Mouse (Mus musculus): ENCODE results near the gene Esyt3. TPM values are rescaled to one million over a fixed set of nuclear protein-coding genes. Genes with fewer than 3 reads are reported as not detected.

The Esyt3 gene
- polyA plus RNA-seq, 2 experiments, result 0.01 TPM; not detected in 1

- DNase-seq (ENCODE audit: low read depth in 3 of 3, low spot score in 3 of 3) (peak in 1 of 3 experiments; percentile 30), ATAC-seq (ENCODE audit: insufficient read depth) (no peak)
- H3K27ac ChIP-seq, result no peak overlapping the region
- H3K27me3 ChIP-seq (ENCODE audit: control insufficient read depth, insufficient read depth, low read length), result no peaks in the 10 kb centered on the region
- no peak overlapping the region for H3K4me2 ChIP-seq (ENCODE audit: low read depth)
- no peak overlapping the region for H3K9ac ChIP-seq (replicated peaks)
- H3K4me1 ChIP-seq (replicated peaks; ENCODE audit: control insufficient read depth in 2 of 2, insufficient read depth in 2 of 2, low read length in 1 of 2), result no peaks in the 10 kb centered on the region
- WGBS (ENCODE audit: insufficient replicate concordance), result 7% methylated on average over 14 of the region's 14 CpGs
- TF ChIP-seq CTCF (IDR thresholded peaks at IDR 0.05; ENCODE audit: low read depth), result peak; percentile 87
- no peak for TF ChIP-seq EP300 (IDR thresholded peaks at IDR 0.05; ENCODE audit: low read depth)
- H3K36me3 ChIP-seq (replicated peaks; ENCODE audit: control insufficient read depth, insufficient read depth, low read depth), result no peaks in the 10 kb centered on the region
- no peak overlapping the region for H3K4me3 ChIP-seq (ENCODE audit: insufficient read depth in 1 of 2, low read depth in 2 of 2, low read length in 2 of 2)
- H3K9me3 ChIP-seq (ENCODE audit: control insufficient read depth, low read length), result no peaks in the 10 kb centered on the region
Observed at GRCm38 (mm10) chr9:99376591-99377418, 18.4 kb upstream of the Esyt3 start.

DNA sequence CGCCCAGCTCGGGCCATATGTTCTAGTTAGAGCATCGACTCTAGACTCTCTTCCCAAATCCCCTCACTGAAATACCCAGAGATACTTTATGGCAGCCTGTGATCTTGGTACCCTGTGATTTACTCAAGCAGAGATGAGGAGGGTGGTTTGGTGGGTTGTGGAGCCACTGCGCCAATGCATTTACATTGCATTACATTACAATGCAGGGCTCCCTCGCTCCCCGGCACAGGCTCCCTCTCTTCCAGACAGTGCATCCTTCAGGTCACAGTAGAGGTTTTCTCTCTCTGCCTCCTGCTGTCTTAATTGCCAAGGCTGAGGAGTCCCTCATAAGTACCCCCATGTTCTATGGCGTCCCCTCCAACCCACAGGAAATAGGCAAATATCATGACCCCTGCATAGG is 10.1 kb upstream of the Esyt3 start:
- Histone ChIP-seq H3K4me1 (replicated peaks; ENCODE audit: control insufficient read depth in 2 of 2, insufficient read depth in 2 of 2, low read length in 1 of 2) (no peaks in the 10 kb centered on the region), H3K27me3 (ENCODE audit: control insufficient read depth, insufficient read depth, low read length) (no peaks in the 10 kb centered on the region), H3K9ac (replicated peaks) (no peak overlapping the region), H3K4me3 (ENCODE audit: insufficient read depth in 1 of 2, low read depth in 2 of 2, low read length in 2 of 2) (no peak overlapping the region), H3K9me3 (ENCODE audit: control insufficient read depth, low read length) (no peaks in the 10 kb centered on the region), H3K4me2 (ENCODE audit: low read depth) (no peak overlapping the region), H3K36me3 (replicated peaks; ENCODE audit: control insufficient read depth, insufficient read depth, low read depth) (no peaks in the 10 kb centered on the region), H3K27ac (no peak overlapping the region)
- ATAC-seq (ENCODE audit: insufficient read depth) (no peak), DNase-seq (ENCODE audit: low read depth in 3 of 3, low spot score in 3 of 3) (no peak)
- 67% methylated on average over 7 of the region's 7 CpGs for WGBS (ENCODE audit: insufficient replicate concordance)
- TF ChIP-seq CTCF (IDR thresholded peaks at IDR 0.05; ENCODE audit: low read depth) (no peak), EP300 (IDR thresholded peaks at IDR 0.05; ENCODE audit: low read depth) (no peak)

DNA sequence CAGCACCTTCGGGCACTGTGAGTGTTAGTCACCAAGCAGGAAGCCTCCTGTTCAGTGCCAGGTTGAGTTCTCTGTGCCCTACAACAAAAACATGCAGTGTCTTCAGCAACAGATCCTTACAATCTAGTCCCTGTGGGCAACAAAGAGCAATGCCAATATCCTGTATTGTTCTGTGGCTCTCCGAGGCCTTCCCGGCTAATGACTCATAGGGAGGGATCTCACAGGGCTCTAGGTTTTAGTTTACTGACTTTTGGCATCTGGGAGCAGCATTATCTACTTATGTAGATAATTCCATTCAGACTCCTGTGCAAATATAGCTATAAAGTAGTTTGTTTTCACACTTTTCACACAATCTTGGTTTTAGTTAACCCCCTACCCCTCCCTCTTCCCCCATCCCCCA is 7.5 kb upstream of the Esyt3 start:
- Histone ChIP-seq H3K9me3 (ENCODE audit: control insufficient read depth, low read length) (no peaks in the 10 kb centered on the region), H3K4me3 (ENCODE audit: insufficient read depth in 1 of 2, low read depth in 2 of 2, low read length in 2 of 2) (no peak overlapping the region), H3K36me3 (replicated peaks; ENCODE audit: control insufficient read depth, insufficient read depth, low read depth) (no peaks in the 10 kb centered on the region), H3K9ac (replicated peaks) (no peak overlapping the region), H3K4me2 (ENCODE audit: low read depth) (no peak overlapping the region), H3K27ac (no peak overlapping the region), H3K27me3 (ENCODE audit: control insufficient read depth, insufficient read depth, low read length) (no peaks in the 10 kb centered on the region), H3K4me1 (replicated peaks; ENCODE audit: control insufficient read depth in 2 of 2, insufficient read depth in 2 of 2, low read length in 1 of 2) (no peaks in the 10 kb centered on the region)
- no peak for DNase-seq (ENCODE audit: low read depth in 3 of 3, low spot score in 3 of 3)
- TF ChIP-seq CTCF (IDR thresholded peaks at IDR 0.05; ENCODE audit: low read depth) (no peak), EP300 (IDR thresholded peaks at IDR 0.05; ENCODE audit: low read depth) (no peak)
- WGBS (ENCODE audit: insufficient replicate concordance), result 43% methylated on average over 3 of the region's 3 CpGs
- no peak for ATAC-seq (ENCODE audit: insufficient read depth)

GRCm38 (mm10) chr9:99363076-99363475 is 4.7 kb upstream of the Esyt3 start:
- H3K27me3 ChIP-seq (ENCODE audit: control insufficient read depth, insufficient read depth, low read length), result peaks cover 10% of the 10 kb centered on the region
- ATAC-seq (ENCODE audit: insufficient read depth) (no peak), DNase-seq (ENCODE audit: low read depth in 3 of 3, low spot score in 3 of 3) (no peak)
- no peaks in the 10 kb centered on the region for H3K4me1 ChIP-seq (replicated peaks; ENCODE audit: control insufficient read depth in 2 of 2, insufficient read depth in 2 of 2, low read length in 1 of 2)
- H3K9me3 ChIP-seq (ENCODE audit: control insufficient read depth, low read length), result no peaks in the 10 kb centered on the region
- 47% methylated on average over 8 of the region's 8 CpGs for WGBS (ENCODE audit: insufficient replicate concordance)
- no peak overlapping the region for H3K27ac ChIP-seq
- no peak overlapping the region for H3K4me3 ChIP-seq (ENCODE audit: insufficient read depth in 1 of 2, low read depth in 2 of 2, low read length in 2 of 2)
- TF ChIP-seq CTCF (IDR thresholded peaks at IDR 0.05; ENCODE audit: low read depth) (no peak), EP300 (IDR thresholded peaks at IDR 0.05; ENCODE audit: low read depth) (no peak)
- H3K36me3 ChIP-seq (replicated peaks; ENCODE audit: control insufficient read depth, insufficient read depth, low read depth), result no peaks in the 10 kb centered on the region
- no peak overlapping the region for H3K9ac ChIP-seq (replicated peaks)
- H3K4me2 ChIP-seq (ENCODE audit: low read depth), result no peak overlapping the region

DNA sequence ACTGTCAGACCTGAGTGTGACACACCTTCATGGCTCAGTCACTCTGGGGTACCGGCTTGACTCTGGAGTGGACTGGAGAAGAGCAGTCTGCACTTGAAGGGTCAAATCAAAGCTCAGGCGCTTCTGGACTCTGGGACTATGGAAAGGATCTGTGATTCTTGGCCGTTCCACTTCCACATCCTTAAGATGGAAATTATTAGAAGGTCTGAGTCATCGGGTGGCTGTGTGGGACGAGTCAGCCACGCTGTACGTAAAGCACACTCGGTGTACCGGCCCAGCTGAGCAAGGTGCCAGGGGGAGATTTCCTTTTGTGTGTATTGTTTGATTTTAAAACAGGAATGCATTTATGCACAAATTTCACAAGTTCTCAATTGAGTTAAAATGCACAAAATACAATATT is 3.6 kb upstream of the Esyt3 start:
- DNase-seq (ENCODE audit: low read depth in 3 of 3, low spot score in 3 of 3), result no peak
- H3K36me3 ChIP-seq (replicated peaks; ENCODE audit: control insufficient read depth, insufficient read depth, low read depth), result no peaks in the 10 kb centered on the region
- H3K4me1 ChIP-seq (replicated peaks; ENCODE audit: control insufficient read depth in 2 of 2, insufficient read depth in 2 of 2, low read length in 1 of 2), result no peaks in the 10 kb centered on the region
- WGBS (ENCODE audit: insufficient replicate concordance), result 61% methylated on average over 9 of the region's 9 CpGs
- H3K27ac ChIP-seq, result no peak overlapping the region
- H3K9ac ChIP-seq (replicated peaks), result no peak overlapping the region
- TF ChIP-seq EP300 (IDR thresholded peaks at IDR 0.05; ENCODE audit: low read depth) (no peak), CTCF (IDR thresholded peaks at IDR 0.05; ENCODE audit: low read depth) (no peak)
- peaks cover 22% of the 10 kb centered on the region for H3K27me3 ChIP-seq (ENCODE audit: control insufficient read depth, insufficient read depth, low read length)
- H3K4me3 ChIP-seq (ENCODE audit: insufficient read depth in 1 of 2, low read depth in 2 of 2, low read length in 2 of 2), result no peak overlapping the region
- no peak overlapping the region for H3K4me2 ChIP-seq (ENCODE audit: low read depth)
- no peak for ATAC-seq (ENCODE audit: insufficient read depth)
- no peaks in the 10 kb centered on the region for H3K9me3 ChIP-seq (ENCODE audit: control insufficient read depth, low read length)
